Mouse (Mus musculus): ENCODE results near the gene Gm10188.

DNA sequence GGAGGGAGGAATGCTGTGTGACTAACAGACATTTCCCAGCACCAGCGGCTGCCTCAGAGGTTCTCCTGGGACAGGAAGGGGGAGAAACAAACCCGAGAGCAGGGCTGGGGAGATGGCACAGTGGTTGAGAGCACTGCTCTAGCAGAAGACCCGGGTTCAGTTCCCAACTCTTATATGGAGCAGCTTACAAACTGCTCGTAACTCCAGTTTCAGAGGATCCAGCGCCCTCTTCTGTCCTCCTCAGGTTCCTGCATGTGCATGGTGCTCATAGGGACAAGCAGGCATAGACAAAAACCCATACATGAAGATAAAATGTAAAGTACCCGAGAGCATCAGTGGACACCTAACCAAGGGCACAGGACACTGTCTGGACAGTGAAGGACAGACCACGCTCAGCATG is 18.6 kb downstream of the Gm10188 start:
- TF ChIP-seq CTCF (IDR thresholded peaks at IDR 0.05; ENCODE audit: low read depth, low read length) (peak; percentile 62), POLR2A (IDR thresholded peaks at IDR 0.05; ENCODE audit: borderline replicate concordance, low read depth, low read length) (no peak)
